ENCODE assay signal across 11 mouse cellular contexts in genomic region chr9:110855903-110856302, GRCm38 (mm10). TPM values are rescaled to one million over a fixed set of nuclear protein-coding genes. Genes with fewer than 3 reads are reported as not detected.
"Had no signal": no experiment of that assay in that cellular context is flagged by ENCODE, and none has a peak within 500 bp of the region (broad histone marks: within the 10 kb centered on the region; RNA-seq: fewer than 3 reads in every experiment).

No protein-coding gene starts in this region.

- DNase-seq: lung, adult 2 months; lung, postnatal 14 days; lung, postnatal 36 days; right cerebral cortex, postnatal 14 days; thymus, adult 2 months; thymus, postnatal 25 days; thymus, postnatal 4 days had no signal

RNA-seq across cellular contexts. Expression of gene Prss50, which starts 1.9 kb away (rescaled TPM):
- total RNA-seq: monocyte, adult 5-6 weeks; neutrophil, adult 5-6 weeks had no signal

RNA-seq across cellular contexts. Expression of gene Prss46, which starts 11.6 kb away (rescaled TPM):
- total RNA-seq: megakaryocyte progenitor cell, adult 5-6 weeks; midbrain, postnatal 0 days; monocyte, adult 5-6 weeks; neutrophil, adult 5-6 weeks had no signal

RNA-seq across cellular contexts. Expression of gene Prss45, which starts 21.5 kb away (rescaled TPM):
- total RNA-seq: megakaryocyte progenitor cell, adult 5-6 weeks; monocyte, adult 5-6 weeks; neutrophil, adult 5-6 weeks had no signal

RNA-seq across cellular contexts. Expression of gene Tmie, which starts 24.0 kb away (rescaled TPM):
- total RNA-seq: megakaryocyte progenitor cell, adult 5-6 weeks; monocyte, adult 5-6 weeks had no signal
